Mouse (Mus musculus) hindbrain, embryonic 16.5 days (tissue): Measurements from ENCODE around the gene Mvb12b. TPM values are rescaled to one million over a fixed set of nuclear protein-coding genes. Genes with fewer than 3 reads are reported as not detected.
A peak's percentile ranks its signal among the peaks of the same experiment; 100 is the strongest.

ENCODE experiments used
- ATAC-seq: fragments of 200-750 bp; cut with Nextera tagmentation; 2 replicates; pipeline ENCODE4 v1.8.0; 2017; ENCODE audit warnings: moderate TSS enrichment, moderate library complexity
- H3K27ac ChIP-seq: fragments of 300-500 bp; sonication (generic); 2 replicates; pipeline ENCODE4 v1.5.1; 2014; ENCODE audit warnings: low read depth, mild to moderate bottlenecking, control low read depth, low read length, moderate library complexity
- H3K27me3 ChIP-seq: fragments of 300-500 bp; sonication (generic); replicated peaks from 2 replicates; pipeline ENCODE4 v1.6.1; 2014; ENCODE audit warnings: low read length; ENCODE audit not compliant: control insufficient read depth, insufficient read depth
- H3K36me3 ChIP-seq: fragments of 300-500 bp; sonication (generic); 2 replicates; pipeline ENCODE4 v1.6.1; 2014; ENCODE audit warnings: mild to moderate bottlenecking, low read length, moderate library complexity, mixed read lengths; ENCODE audit not compliant: control insufficient read depth, insufficient read depth
- H3K4me1 ChIP-seq: fragments of 300-500 bp; sonication (generic); 2 replicates; pipeline ENCODE4 v1.6.1; 2014; ENCODE audit warnings: low read depth, low read length; ENCODE audit not compliant: control insufficient read depth, insufficient read depth
- H3K4me2 ChIP-seq: fragments of 300-500 bp; sonication (generic); 2 replicates; pipeline ENCODE4 v1.6.1; 2014; ENCODE audit warnings: mild to moderate bottlenecking, low read length, control low read depth, moderate library complexity
- H3K4me3 ChIP-seq: fragments of 300-500 bp; sonication (generic); 2 replicates; pipeline ENCODE4 v1.5.1; 2014; ENCODE audit warnings: mild to moderate bottlenecking, low read length, control low read depth, moderate library complexity
- H3K9ac ChIP-seq: fragments of 300-500 bp; sonication (generic); 2 replicates; pipeline ENCODE4 v1.6.1; 2014; ENCODE audit warnings: low read depth, mild to moderate bottlenecking, control low read depth, low read length, moderate library complexity
- H3K9me3 ChIP-seq: fragments of 300-500 bp; sonication (generic); 2 replicates; pipeline ENCODE4 v1.6.1; 2014; ENCODE audit warnings: mild to moderate bottlenecking, low read length, moderate library complexity; ENCODE audit not compliant: control insufficient read depth
- WGBS: fragments of 180-500 bp; shearing (Covaris S2); extraction: QIAGEN DNeasy Blood & Tissue Kit; methylation state at CpG from one replicate; pipeline ENCODE4 v1.1.7; 2014; 5-methylcytosine and 5-hydroxymethylcytosine counted together
- polyA plus RNA-seq: library from polyadenylated mRNA; unstranded; fragments of >200 nt; fragmentation: Nextera tagmentation; extraction: Ambion mirVana; gene quantifications from 2 replicates; pipeline ENCODE4 v1.2.1, GENCODE M21; 2015

Mvb12b gene
- polyA plus RNA-seq, 1 experiment from 2014 or later = 46.5 TPM

DNA sequence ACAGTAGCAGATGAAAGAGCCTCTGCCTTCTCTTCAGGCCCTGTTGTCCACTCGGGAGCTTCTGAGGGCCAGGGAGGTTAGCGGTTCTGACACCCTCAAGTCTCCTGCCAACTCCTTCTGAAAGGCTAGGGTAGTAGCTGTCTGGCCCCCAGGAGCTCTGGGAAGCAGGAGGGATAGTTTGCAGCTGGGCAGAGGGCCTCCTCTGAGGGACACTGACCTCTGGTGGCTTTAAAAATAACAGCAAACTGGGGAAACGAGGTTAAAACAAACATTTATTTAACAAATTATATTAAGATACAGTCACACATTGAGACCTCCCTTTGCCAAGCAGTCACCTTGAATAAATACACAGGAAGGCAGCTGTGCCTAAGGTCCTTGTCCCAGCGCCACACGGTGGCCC, 158.0 kb downstream of the Mvb12b start:
- Histone ChIP-seq H3K4me3 (no peak overlapping the region), H3K4me2 (no peak overlapping the region), H3K27ac (no peak overlapping the region), H3K9me3 (no peaks in the 10 kb centered on the region), H3K27me3 (no peaks in the 10 kb centered on the region), H3K4me1 (no peaks in the 10 kb centered on the region; the same call in 1 of the 2 replicates), H3K36me3 (no peaks in the 10 kb centered on the region), H3K9ac (no peak overlapping the region)
- WGBS = 45% methylated on average over 5 of the region's 5 CpGs
- no peak for ATAC-seq

DNA sequence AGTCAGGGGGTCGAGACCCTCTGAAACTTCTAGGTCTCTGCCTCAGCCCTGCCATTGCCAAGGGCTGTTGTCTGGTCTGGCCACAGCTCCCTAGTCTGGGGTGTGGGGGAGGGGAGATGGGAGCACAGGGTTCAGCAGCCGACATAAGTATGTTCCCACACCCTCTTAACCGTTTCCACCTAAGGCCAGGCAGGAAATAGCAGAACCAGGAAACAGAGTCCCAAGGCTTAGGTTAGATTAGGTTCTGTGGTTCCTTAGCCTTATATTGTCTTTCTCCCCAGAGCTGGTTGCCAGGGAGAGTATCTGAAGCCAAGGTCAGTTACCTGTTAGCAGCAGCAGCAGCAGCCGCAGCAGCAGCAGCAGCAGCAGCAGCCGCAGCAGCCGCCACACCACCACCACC, 160.5 kb downstream of the Mvb12b start:
- Histone ChIP-seq H3K4me2 (no peak overlapping the region), H3K27me3 (no peaks in the 10 kb centered on the region), H3K9ac (no peak overlapping the region), H3K36me3 (no peaks in the 10 kb centered on the region), H3K4me3 (no peak overlapping the region), H3K27ac (no peak overlapping the region), H3K4me1 (no peaks in the 10 kb centered on the region; the same call in 1 of the 2 replicates), H3K9me3 (no peaks in the 10 kb centered on the region)
- 66% methylated on average over 6 of the region's 6 CpGs for WGBS
- ATAC-seq = no peak

DNA sequence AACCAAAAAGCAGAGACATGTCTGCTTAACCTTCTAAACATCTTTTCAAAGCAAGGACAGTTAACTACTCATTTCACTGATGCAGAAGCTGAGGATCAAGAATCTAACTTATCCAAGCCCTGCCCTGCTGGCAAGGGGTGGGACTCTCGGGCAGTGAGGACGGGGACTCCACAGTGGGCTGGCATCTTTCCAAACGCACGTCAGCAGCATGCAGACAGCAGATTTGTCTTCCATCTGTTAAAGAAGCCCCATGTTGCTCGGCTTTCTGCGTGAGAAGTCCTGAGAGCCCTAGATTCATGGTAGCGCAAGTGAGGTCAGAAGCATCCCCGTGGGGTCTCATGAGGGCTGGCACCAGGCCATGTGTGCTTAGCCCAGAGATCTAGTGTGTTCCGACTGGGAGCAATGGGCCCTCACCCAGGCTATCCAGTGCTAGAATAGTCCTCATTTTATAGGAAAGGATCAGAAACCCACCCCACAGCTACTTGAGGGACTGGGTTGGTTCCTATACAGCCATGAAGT, 167.3 kb downstream of the Mvb12b start:
- Histone ChIP-seq H3K4me3 (no peak overlapping the region), H3K4me1 (peaks cover 25% of the 10 kb centered on the region), H3K27ac (no peak overlapping the region), H3K9ac (0 out of 2 replicates have a peak overlapping the region, but pooled peaks have one; percentile 13), H3K4me2 (no peak overlapping the region), H3K27me3 (peaks cover 2% of the 10 kb centered on the region), H3K9me3 (no peaks in the 10 kb centered on the region), H3K36me3 (no peaks in the 10 kb centered on the region)
- 29% methylated on average over 9 of the region's 9 CpGs for WGBS
- peak; percentile 53 for ATAC-seq

DNA sequence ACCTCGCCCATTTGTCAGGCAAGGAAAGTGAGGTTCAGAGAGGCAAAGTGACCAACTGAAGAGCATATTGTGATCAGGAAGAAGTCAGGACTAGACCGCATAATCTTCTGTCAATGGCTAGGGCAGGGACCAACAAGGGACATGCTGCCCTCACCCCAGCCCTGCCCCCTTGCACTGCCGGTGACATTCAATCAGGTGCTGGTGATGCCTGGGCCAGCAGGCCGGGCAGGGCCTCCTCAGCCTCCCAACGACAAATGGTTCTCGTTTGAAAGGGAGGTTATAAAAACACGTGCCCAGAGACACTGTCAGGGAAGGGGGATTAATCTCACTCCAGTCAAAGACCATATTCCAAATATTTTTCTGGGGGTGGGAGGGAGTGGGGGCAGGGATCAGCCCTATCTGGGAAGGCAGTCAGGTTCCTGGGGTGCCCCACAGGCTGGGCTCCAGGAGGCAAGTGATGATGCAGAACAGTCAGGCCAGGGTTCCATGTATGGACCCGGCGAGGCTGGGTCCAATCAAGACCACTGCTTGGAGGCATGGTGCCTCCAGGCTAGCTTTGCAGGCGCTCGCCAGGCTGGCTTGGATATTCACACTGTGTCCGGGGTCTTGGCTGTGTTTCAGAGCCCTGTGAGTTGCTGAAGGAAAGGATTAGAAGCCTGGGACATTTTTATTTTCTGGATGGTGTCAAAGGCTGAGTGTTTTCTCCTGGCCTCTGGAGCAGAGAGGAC, 168.2 kb downstream of the Mvb12b start:
- Histone ChIP-seq H3K36me3 (no peaks in the 10 kb centered on the region), H3K27ac (no peak overlapping the region), H3K9me3 (no peaks in the 10 kb centered on the region), H3K27me3 (peaks cover 2% of the 10 kb centered on the region), H3K9ac (no peak overlapping the region), H3K4me2 (no peak overlapping the region), H3K4me1 (peaks cover 27% of the 10 kb centered on the region), H3K4me3 (no peak overlapping the region)
- ATAC-seq = no peak; the same call in 1 of the 2 replicates
- 39% methylated on average over 12 of the region's 12 CpGs for WGBS

DNA sequence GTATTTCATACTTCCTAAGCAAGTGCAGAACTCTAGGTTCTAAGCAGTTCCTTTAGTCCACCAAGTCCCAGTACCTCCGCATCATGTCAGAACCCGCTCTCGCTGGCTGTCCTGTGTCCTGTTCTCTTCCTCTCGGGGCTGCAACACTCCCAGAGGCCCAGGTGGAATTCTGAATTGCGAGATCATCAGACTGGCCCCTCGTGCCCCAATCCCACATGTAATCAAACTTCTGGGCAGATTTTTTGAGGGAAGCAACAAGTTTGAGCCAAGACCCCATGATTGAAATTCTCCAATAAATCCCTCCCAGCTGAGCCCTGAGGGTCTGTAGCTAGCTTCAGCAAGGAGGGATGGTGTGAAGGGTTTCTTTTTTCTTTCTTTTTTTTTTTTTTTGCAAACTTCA, 169.2 kb downstream of the Mvb12b start:
- no peaks in the 10 kb centered on the region for H3K9me3 ChIP-seq
- no peaks in the 10 kb centered on the region for H3K36me3 ChIP-seq
- H3K4me1 ChIP-seq = peaks cover 31% of the 10 kb centered on the region
- no peak overlapping the region for H3K4me2 ChIP-seq
- H3K27ac ChIP-seq = no peak overlapping the region
- WGBS = 74% methylated on average over 6 of the region's 6 CpGs
- H3K9ac ChIP-seq = no peak overlapping the region
- peaks cover 2% of the 10 kb centered on the region for H3K27me3 ChIP-seq
- no peak overlapping the region for H3K4me3 ChIP-seq
- no peak for ATAC-seq

DNA sequence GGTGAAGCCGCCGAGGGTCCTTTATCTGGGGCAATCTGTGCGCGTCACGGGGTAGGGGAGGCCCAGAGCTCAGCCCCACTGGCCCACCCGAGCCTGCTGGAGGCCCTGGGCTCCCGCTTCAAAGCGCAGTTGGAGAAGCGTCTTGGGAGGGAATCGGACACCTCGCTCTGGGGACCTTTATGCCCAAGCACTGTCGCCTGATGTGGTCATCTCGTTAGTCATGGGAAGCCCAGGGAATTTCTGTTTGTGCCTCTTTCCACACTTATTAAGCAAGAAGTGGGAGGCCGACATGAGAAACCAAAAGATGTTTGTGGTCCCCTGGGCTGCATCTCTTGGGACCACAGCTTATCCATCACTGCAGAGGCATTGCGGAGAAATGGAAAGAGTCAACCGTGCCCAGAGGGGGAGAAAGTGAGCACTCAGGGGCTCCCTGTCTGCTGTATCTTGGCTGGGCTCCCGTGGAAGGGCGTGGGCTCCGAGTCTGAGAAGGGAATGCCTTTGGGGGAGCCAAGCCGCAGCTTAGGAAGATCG, 169.9 kb downstream of the Mvb12b start:
- H3K4me3 ChIP-seq = no peak overlapping the region
- no peak overlapping the region for H3K27ac ChIP-seq
- H3K4me2 ChIP-seq = peak overlapping the region; percentile 30; the same call in 1 of the 2 replicates
- no peak overlapping the region for H3K9ac ChIP-seq
- WGBS = 16% methylated on average over 21 of the region's 21 CpGs
- peaks cover 35% of the 10 kb centered on the region for H3K4me1 ChIP-seq
- H3K9me3 ChIP-seq = no peaks in the 10 kb centered on the region
- peaks cover 2% of the 10 kb centered on the region for H3K27me3 ChIP-seq
- no peak for ATAC-seq
- no peaks in the 10 kb centered on the region for H3K36me3 ChIP-seq

DNA sequence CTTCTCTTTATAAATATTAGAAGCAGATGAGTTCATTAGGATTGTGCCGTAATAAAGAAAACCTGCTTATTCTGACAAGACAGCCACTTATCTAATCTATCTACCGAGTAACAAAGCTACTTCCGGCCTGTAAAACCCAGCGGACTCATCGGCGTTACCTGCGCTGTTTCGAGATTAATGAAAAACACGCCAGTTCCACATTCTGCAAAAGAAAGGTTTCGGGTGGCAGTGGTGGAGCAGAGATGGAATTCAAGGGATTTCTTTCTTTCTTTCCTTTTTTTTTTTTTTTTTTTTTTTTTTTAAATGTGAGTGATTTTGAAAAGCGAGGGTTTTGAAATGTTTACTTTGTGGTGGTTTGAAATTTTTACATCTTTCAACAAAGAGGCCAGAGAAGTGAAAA, 170.4 kb downstream of the Mvb12b start:
- no peaks in the 10 kb centered on the region for H3K36me3 ChIP-seq
- 34% methylated on average over 11 of the region's 11 CpGs for WGBS
- H3K4me3 ChIP-seq = no peak overlapping the region
- ATAC-seq = no peak
- peak overlapping the region; percentile 22; the same call in 1 of the 2 replicates for H3K4me2 ChIP-seq
- H3K27me3 ChIP-seq = peaks cover 2% of the 10 kb centered on the region
- H3K9ac ChIP-seq = no peak overlapping the region
- no peaks in the 10 kb centered on the region for H3K9me3 ChIP-seq
- H3K27ac ChIP-seq = no peak overlapping the region
- peaks cover 35% of the 10 kb centered on the region for H3K4me1 ChIP-seq

DNA sequence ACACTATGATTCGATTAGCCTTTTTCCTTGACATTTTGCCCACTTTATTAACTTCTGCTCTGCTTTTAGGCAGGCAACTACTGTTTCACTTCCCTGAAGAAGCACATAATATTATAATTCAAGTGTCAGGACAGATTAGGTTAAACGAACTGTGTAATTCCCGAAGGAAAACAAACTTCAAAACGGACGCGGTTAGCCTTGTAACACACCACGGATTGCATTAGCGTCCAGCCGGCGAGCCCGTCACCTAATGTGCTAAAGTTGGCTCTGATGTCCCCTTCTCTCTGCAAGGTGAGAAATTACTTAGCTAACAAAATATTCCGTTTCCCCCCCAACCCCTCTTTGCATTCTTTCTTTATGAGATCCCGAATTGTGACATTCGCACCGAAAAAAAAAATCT, 170.9 kb downstream of the Mvb12b start:
- WGBS = 30% methylated on average over 15 of the region's 15 CpGs

DNA sequence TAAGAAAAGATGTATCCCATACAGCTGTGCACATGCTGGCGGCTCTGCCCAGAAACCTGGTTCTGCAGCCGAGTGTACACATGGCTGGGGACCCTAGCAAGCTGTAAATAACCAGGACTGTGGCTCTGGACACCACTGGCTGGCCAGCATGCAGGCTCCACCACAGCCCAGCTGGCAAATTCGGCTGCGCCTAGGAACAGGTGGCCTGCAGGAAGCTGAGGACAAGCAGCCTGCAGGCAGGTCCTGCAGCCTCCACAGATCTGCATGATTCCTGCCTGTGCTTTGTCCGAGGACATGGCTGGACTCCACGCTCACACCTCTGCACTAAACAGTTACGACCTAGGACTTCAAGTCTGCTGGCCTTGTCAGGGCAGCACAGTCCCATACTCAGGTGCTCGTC, 172.8 kb downstream of the Mvb12b start:
- Histone ChIP-seq H3K27ac (no peak overlapping the region), H3K4me1 (peaks cover 25% of the 10 kb centered on the region), H3K27me3 (peaks cover 2% of the 10 kb centered on the region), H3K4me2 (no peak overlapping the region), H3K36me3 (no peaks in the 10 kb centered on the region), H3K9ac (no peak overlapping the region), H3K4me3 (no peak overlapping the region), H3K9me3 (no peaks in the 10 kb centered on the region)
- 58% methylated on average over 8 of the region's 8 CpGs for WGBS
- ATAC-seq = no peak

More for the DNA sequence above, 170.9 kb downstream of the Mvb12b start:
- H3K9ac ChIP-seq = no peak overlapping the region
- H3K4me1 ChIP-seq = peaks cover 35% of the 10 kb centered on the region
- no peaks in the 10 kb centered on the region for H3K9me3 ChIP-seq
- no peak overlapping the region for H3K27ac ChIP-seq
- peaks cover 2% of the 10 kb centered on the region for H3K27me3 ChIP-seq
- H3K4me3 ChIP-seq = no peak overlapping the region
- ATAC-seq = no peak
- no peaks in the 10 kb centered on the region for H3K36me3 ChIP-seq
- no peak overlapping the region for H3K4me2 ChIP-seq
